Mouse (Mus musculus): ENCODE results near the gene Lrrk1. TPM values are rescaled to one million over a fixed set of nuclear protein-coding genes. Genes with fewer than 3 reads are reported as not detected.

Lrrk1 gene
- total and polyA plus RNA-seq, 2 experiments = 7.4 to 15.0 TPM

GRCm38 (mm10) chr7:66388621-66389532, 727 bp upstream of the Lrrk1 start:
- peak; percentile 87 for DNase-seq (ENCODE audit: extremely low read depth, low read depth, low spot score)
- peak overlapping the region; percentile 89 for H3K4me3 ChIP-seq (ENCODE audit: insufficient read depth, low read depth, low read length)
- 2% methylated on average over 28 of the region's 28 CpGs for WGBS

GRCm38 (mm10) chr7:66387419-66387812, 734 bp downstream of the Lrrk1 start:
- no peak for DNase-seq (ENCODE audit: extremely low read depth, low read depth, low spot score)
- no peak for TF ChIP-seq CTCF (IDR thresholded peaks at IDR 0.05; ENCODE audit: low read depth, low read length)
- TF ChIP-seq POLR2A (IDR thresholded peaks at IDR 0.05; ENCODE audit: extremely low read depth, insufficient read depth, low read length) = no peak
- under 1% methylated on average over 13 of the region's 13 CpGs for WGBS
- no peaks in the 10 kb centered on the region for H3K27me3 ChIP-seq (ENCODE audit: control insufficient read depth, insufficient read depth, low read length)
- H3K4me3 ChIP-seq (ENCODE audit: insufficient read depth, low read depth, low read length) = peak overlapping the region; percentile 89
- H3K36me3 ChIP-seq (ENCODE audit: control insufficient read depth, insufficient read depth, low read length) = no peaks in the 10 kb centered on the region
- peaks cover 7% of the 10 kb centered on the region; the same call in 1 of the 2 replicates for H3K79me2 ChIP-seq (ENCODE audit: control insufficient read depth, insufficient read depth, low read length)
- H3K27ac ChIP-seq (replicated peaks; ENCODE audit: insufficient read depth, low read depth, low read length) = peak overlapping the region; percentile 72; the same call in 1 of the 2 replicates
- peaks cover 4% of the 10 kb centered on the region for H3K4me1 ChIP-seq (ENCODE audit: control insufficient read depth, insufficient read depth, low read length)
- peak overlapping the region; percentile 97 for H3K9ac ChIP-seq (ENCODE audit: low read depth, low read length)

More at GRCm38 (mm10) chr7:66388621-66389532, 727 bp upstream of the Lrrk1 start:
- Histone ChIP-seq H3K27me3 (ENCODE audit: control insufficient read depth, insufficient read depth, low read length) (no peaks in the 10 kb centered on the region), H3K9ac (ENCODE audit: low read depth, low read length) (peak overlapping the region; percentile 97), H3K36me3 (ENCODE audit: control insufficient read depth, insufficient read depth, low read length) (no peaks in the 10 kb centered on the region), H3K4me1 (ENCODE audit: control insufficient read depth, insufficient read depth, low read length) (no peaks in the 10 kb centered on the region), H3K27ac (replicated peaks; ENCODE audit: insufficient read depth, low read depth, low read length) (peak overlapping the region; percentile 68), H3K79me2 (ENCODE audit: control insufficient read depth, insufficient read depth, low read length) (peaks cover 3% of the 10 kb centered on the region; the same call in 1 of the 2 replicates)
- TF ChIP-seq CTCF (IDR thresholded peaks at IDR 0.05; ENCODE audit: low read depth, low read length) = peak; percentile 78
- no peak for TF ChIP-seq POLR2A (IDR thresholded peaks at IDR 0.05; ENCODE audit: extremely low read depth, insufficient read depth, low read length)

- peaks cover 4% of the 10 kb centered on the region for H3K4me1 ChIP-seq (ENCODE audit: control insufficient read depth, insufficient read depth, low read length)
- no peak for DNase-seq (ENCODE audit: extremely low read depth, low read depth, low spot score)
- no peaks in the 10 kb centered on the region for H3K27me3 ChIP-seq (ENCODE audit: control insufficient read depth, insufficient read depth, low read length)
- no peak overlapping the region for H3K27ac ChIP-seq (replicated peaks; ENCODE audit: insufficient read depth, low read depth, low read length)
- WGBS = 94% methylated on average over 6 of the region's 6 CpGs
- H3K4me3 ChIP-seq (ENCODE audit: insufficient read depth, low read depth, low read length) = no peak overlapping the region
- no peaks in the 10 kb centered on the region for H3K36me3 ChIP-seq (ENCODE audit: control insufficient read depth, insufficient read depth, low read length)
- no peak overlapping the region for H3K9ac ChIP-seq (ENCODE audit: low read depth, low read length)
- no peak for TF ChIP-seq POLR2A (IDR thresholded peaks at IDR 0.05; ENCODE audit: extremely low read depth, insufficient read depth, low read length)
- no peak for TF ChIP-seq CTCF (IDR thresholded peaks at IDR 0.05; ENCODE audit: low read depth, low read length)
- H3K79me2 ChIP-seq (ENCODE audit: control insufficient read depth, insufficient read depth, low read length) = peaks cover 7% of the 10 kb centered on the region; the same call in 1 of the 2 replicates
These were observed 1.7 kb downstream of the Lrrk1 start for GRCm38 (mm10) chr7:66386411-66386810.

- 92% methylated on average over 12 of the region's 12 CpGs for WGBS
- H3K79me2 ChIP-seq (ENCODE audit: control insufficient read depth, insufficient read depth, low read length) = peaks cover 7% of the 10 kb centered on the region; the same call in 1 of the 2 replicates
These were observed 2.3 kb downstream of the Lrrk1 start for GRCm38 (mm10) chr7:66385826-66386225.

GRCm38 (mm10) chr7:66384891-66385290, 3.3 kb downstream of the Lrrk1 start:
- Histone ChIP-seq H3K36me3 (ENCODE audit: control insufficient read depth, insufficient read depth, low read length) (peaks cover 5% of the 10 kb centered on the region; the same call in 1 of the 2 replicates), H3K4me1 (ENCODE audit: control insufficient read depth, insufficient read depth, low read length) (peaks cover 4% of the 10 kb centered on the region), H3K4me3 (ENCODE audit: insufficient read depth, low read depth, low read length) (no peak overlapping the region), H3K9ac (ENCODE audit: low read depth, low read length) (no peak overlapping the region), H3K79me2 (ENCODE audit: control insufficient read depth, insufficient read depth, low read length) (peaks cover 7% of the 10 kb centered on the region; the same call in 1 of the 2 replicates), H3K27me3 (ENCODE audit: control insufficient read depth, insufficient read depth, low read length) (no peaks in the 10 kb centered on the region), H3K27ac (replicated peaks; ENCODE audit: insufficient read depth, low read depth, low read length) (no peak overlapping the region)
- no peak for DNase-seq (ENCODE audit: extremely low read depth, low read depth, low spot score)
- WGBS = 85% methylated on average over 8 of the region's 8 CpGs
- TF ChIP-seq POLR2A (IDR thresholded peaks at IDR 0.05; ENCODE audit: extremely low read depth, insufficient read depth, low read length) (no peak), CTCF (IDR thresholded peaks at IDR 0.05; ENCODE audit: low read depth, low read length) (no peak)

More at GRCm38 (mm10) chr7:66385826-66386225, 2.3 kb downstream of the Lrrk1 start:
- Histone ChIP-seq H3K4me1 (ENCODE audit: control insufficient read depth, insufficient read depth, low read length) (peaks cover 4% of the 10 kb centered on the region), H3K4me3 (ENCODE audit: insufficient read depth, low read depth, low read length) (no peak overlapping the region), H3K36me3 (ENCODE audit: control insufficient read depth, insufficient read depth, low read length) (peaks cover under 1% of the 10 kb centered on the region; the same call in 1 of the 2 replicates), H3K9ac (ENCODE audit: low read depth, low read length) (no peak overlapping the region), H3K27me3 (ENCODE audit: control insufficient read depth, insufficient read depth, low read length) (no peaks in the 10 kb centered on the region), H3K27ac (replicated peaks; ENCODE audit: insufficient read depth, low read depth, low read length) (no peak overlapping the region)
- TF ChIP-seq CTCF (IDR thresholded peaks at IDR 0.05; ENCODE audit: low read depth, low read length) (no peak), POLR2A (IDR thresholded peaks at IDR 0.05; ENCODE audit: extremely low read depth, insufficient read depth, low read length) (no peak)
- DNase-seq (ENCODE audit: extremely low read depth, low read depth, low spot score) = no peak
